Mouse (Mus musculus) limb, embryonic 11.5 days (tissue): ENCODE measurements around the gene Tmem184b. TPM values are rescaled to one million over a fixed set of nuclear protein-coding genes. Genes with fewer than 3 reads are reported as not detected.

Experiments used
- ATAC-seq: fragments of 200-750 bp; cut with Nextera tagmentation; 2 replicates; pipeline ENCODE4 v1.8.0; 2017; ENCODE audit warnings: low read depth; ENCODE audit not compliant: insufficient number of reproducible peaks, low FRiP score, low TSS enrichment
- DNase-seq: peaks from one replicate; pipeline ENCODE4 v3.0.0-alpha.2; 2015; ENCODE audit warnings: low spot score
- H3K27ac ChIP-seq: fragments of 300-500 bp; sonication (generic); replicated peaks from 2 replicates; pipeline ENCODE4 v1.5.1; 2014; ENCODE audit warnings: low read depth, mild to moderate bottlenecking, low read length
- H3K27me3 ChIP-seq: fragments of 300-500 bp; sonication (generic); 2 replicates; pipeline ENCODE4 v1.6.1; 2014; ENCODE audit warnings: mild to moderate bottlenecking, low read length, mixed read lengths; ENCODE audit not compliant: control insufficient read depth, insufficient read depth
- H3K36me3 ChIP-seq: fragments of 300-500 bp; sonication (generic); 2 replicates; pipeline ENCODE4 v1.6.1; 2014; ENCODE audit warnings: mild to moderate bottlenecking, low read length, moderate library complexity, mixed read lengths; ENCODE audit not compliant: control insufficient read depth, insufficient read depth
- H3K4me1 ChIP-seq: fragments of 300-500 bp; sonication (generic); 2 replicates; pipeline ENCODE4 v1.6.1; 2014; ENCODE audit warnings: low read length, mixed read lengths; ENCODE audit not compliant: control insufficient read depth, insufficient read depth
- H3K4me2 ChIP-seq: fragments of 300-500 bp; sonication (generic); 2 replicates; pipeline ENCODE4 v1.6.1; 2014; ENCODE audit warnings: low read depth, mild to moderate bottlenecking, moderate library complexity; ENCODE audit not compliant: severe bottlenecking
- H3K4me3 ChIP-seq: fragments of 300-500 bp; sonication (generic); 2 replicates; pipeline ENCODE4 v1.5.1; 2014; ENCODE audit warnings: low read depth, low read length
- H3K9ac ChIP-seq: fragments of 300-500 bp; sonication (generic); 2 replicates; pipeline ENCODE4 v1.6.1; 2014; ENCODE audit warnings: mild to moderate bottlenecking, low read length
- H3K9me3 ChIP-seq: fragments of 300-500 bp; sonication (generic); 2 replicates; pipeline ENCODE4 v1.6.1; 2016; ENCODE audit warnings: low read length; ENCODE audit not compliant: control insufficient read depth
- WGBS: fragments of 180-500 bp; shearing (Covaris S2); extraction: QIAGEN DNeasy Blood & Tissue Kit; methylation state at CpG from one replicate; pipeline ENCODE4 v1.1.7; 2014; 5-methylcytosine and 5-hydroxymethylcytosine counted together
- polyA plus RNA-seq: library from polyadenylated mRNA; unstranded; fragments of >200 nt; fragmentation: Nextera tagmentation; extraction: Ambion mirVana; gene quantifications from 2 replicates; pipeline ENCODE4 v1.2.1, GENCODE M21; 2014

Gene Tmem184b
- polyA plus RNA-seq, 1 experiment from 2014 or later: 50.4 TPM

DNA sequence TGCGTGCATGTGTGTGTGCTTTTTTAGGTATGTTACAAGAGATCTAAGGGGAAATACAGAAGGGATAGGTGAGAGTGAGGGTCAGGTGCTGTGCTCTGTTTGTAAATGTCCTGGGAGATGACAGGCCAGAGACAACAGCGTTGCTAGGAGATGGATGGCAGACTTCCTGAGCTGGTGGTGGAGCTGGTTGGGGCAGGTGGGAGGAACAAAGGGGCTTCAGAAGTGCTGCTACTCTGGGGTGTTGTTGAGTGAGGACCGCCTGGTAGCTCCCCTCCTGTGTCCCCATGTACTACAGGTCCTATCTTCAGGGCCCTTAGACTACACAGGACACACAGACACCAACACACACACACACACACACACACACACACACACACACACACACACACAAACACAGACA, 28.6 kb downstream of the Tmem184b start:
- ATAC-seq: no peak
- Histone ChIP-seq H3K27me3 (no peaks in the 10 kb centered on the region), H3K9ac (no peak overlapping the region), H3K4me1 (no peaks in the 10 kb centered on the region), H3K4me2 (no peak overlapping the region), H3K9me3 (no peaks in the 10 kb centered on the region), H3K27ac (no peak overlapping the region), H3K36me3 (peaks cover 4% of the 10 kb centered on the region), H3K4me3 (no peak overlapping the region)
- DNase-seq: no peak
- WGBS: 49% methylated on average over 3 of the region's 3 CpGs

DNA sequence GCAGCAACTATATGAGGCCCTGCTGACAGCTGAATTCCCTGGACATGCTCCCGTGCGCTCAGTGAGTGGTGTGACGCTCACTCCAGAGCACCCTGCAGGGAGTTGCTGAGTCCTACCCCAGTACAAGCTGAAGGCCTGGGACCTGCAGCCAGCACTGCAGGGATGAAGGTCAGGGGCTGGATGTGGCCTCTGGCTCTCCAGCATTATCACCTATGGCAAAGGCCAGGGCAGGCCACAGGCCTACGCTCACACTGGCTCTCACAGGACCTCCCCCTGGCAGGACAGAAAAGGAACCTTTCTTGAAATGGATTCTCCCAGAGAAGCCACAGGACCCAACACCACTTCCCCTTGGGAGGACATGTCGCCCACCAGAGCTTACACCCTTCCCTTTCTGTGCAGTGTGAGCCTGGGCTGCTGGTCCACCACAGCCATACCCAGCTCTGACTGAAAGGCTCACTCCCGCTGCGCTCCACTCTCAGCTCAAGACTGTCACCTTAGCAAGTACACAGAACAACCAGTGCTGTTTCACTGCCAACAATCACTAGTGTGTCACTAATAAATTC, 33.0 kb downstream of the Tmem184b start:
- Histone ChIP-seq H3K9me3 (no peaks in the 10 kb centered on the region), H3K4me3 (no peak overlapping the region), H3K9ac (no peak overlapping the region), H3K4me1 (no peaks in the 10 kb centered on the region), H3K4me2 (no peak overlapping the region), H3K27me3 (no peaks in the 10 kb centered on the region), H3K27ac (no peak overlapping the region), H3K36me3 (peaks cover 4% of the 10 kb centered on the region; the same call in 1 of the 2 replicates)
- DNase-seq (no peak), ATAC-seq (no peak)
- WGBS: 88% methylated on average over 7 of the region's 7 CpGs

DNA sequence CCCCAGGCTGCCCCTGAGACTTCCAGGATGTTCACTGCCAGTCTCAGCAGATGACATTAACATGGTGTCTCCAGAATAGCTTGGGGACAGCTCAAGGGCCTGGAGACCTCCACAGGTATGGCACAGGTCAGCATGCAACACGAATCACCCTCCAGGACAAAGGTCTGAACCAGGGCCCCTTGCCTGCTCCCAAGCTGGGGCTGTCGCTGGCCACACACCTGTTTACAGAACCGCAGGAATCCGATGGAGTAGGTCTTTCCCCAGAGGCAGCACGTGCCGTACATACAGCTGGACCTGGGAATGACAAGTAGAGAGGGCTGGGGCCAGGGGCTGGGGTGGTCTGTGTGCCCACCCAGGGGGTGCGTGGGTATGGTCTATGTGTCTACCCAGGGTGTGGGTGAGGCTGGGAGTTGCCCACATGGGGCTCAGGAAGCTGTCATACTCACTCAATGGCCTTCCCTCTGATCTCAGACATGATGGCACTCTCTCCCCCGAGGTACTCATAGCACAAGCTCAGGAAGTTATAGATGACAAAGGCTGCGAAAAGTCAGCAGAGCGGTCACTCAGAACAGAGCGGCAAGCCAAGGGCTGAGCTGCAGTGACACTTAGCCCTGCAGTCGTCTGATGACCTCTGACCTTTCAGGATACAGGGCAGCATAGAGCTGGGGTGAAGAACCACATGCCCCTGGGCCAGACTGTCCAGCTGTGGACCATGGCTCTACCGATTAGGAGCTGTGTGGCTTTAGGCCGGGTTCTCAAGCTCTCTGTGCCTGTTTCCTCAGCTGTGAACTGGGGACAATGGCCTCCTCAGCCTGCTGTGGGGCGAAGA, 33.7 kb downstream of the Tmem184b start:
- no peak; the same call in none of the 2 replicates for ATAC-seq
- H3K27ac ChIP-seq: no peak overlapping the region
- H3K27me3 ChIP-seq: no peaks in the 10 kb centered on the region
- no peaks in the 10 kb centered on the region for H3K9me3 ChIP-seq
- no peak overlapping the region for H3K4me2 ChIP-seq
- DNase-seq: no peak
- no peak overlapping the region for H3K4me3 ChIP-seq
- no peak overlapping the region for H3K9ac ChIP-seq
- H3K36me3 ChIP-seq: peaks cover 4% of the 10 kb centered on the region; the same call in 1 of the 2 replicates
- WGBS: 84% methylated on average over 15 of the region's 15 CpGs
- H3K4me1 ChIP-seq: no peaks in the 10 kb centered on the region

DNA sequence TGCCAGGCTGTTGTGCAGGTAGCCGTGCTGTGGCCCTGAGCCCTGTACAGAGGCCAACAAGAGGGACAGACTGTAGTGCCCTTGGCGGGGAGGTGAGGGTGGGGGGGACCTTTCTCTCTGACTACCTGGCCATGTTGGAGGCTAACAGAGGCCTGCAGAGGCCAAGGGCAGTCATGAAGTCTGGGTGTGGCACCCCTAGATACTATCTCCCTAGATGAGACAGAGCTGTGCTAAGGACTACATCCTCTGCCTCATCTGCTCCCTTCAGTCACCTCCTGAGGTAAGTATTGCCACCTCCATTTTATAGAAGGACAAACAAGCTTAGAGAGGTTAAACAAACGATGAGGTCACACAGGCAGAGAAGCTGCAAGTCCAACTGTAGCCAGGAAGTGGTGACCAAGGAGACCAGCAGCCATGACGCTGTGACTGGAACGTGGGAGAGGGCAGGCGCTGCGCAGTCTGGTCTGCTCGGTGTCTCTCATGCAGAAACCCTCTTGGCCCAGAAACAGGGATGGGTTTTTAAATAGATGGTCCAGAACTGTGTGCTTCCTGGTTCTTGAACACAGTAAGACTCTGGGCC, 34.4 kb downstream of the Tmem184b start:
- Histone ChIP-seq H3K27me3 (no peaks in the 10 kb centered on the region), H3K27ac (no peak overlapping the region), H3K4me1 (no peaks in the 10 kb centered on the region), H3K9ac (no peak overlapping the region), H3K36me3 (peaks cover 4% of the 10 kb centered on the region), H3K4me3 (no peak overlapping the region), H3K4me2 (no peak overlapping the region), H3K9me3 (no peaks in the 10 kb centered on the region)
- ATAC-seq: no peak
- DNase-seq: no peak
- 93% methylated on average over 8 of the region's 8 CpGs for WGBS

DNA sequence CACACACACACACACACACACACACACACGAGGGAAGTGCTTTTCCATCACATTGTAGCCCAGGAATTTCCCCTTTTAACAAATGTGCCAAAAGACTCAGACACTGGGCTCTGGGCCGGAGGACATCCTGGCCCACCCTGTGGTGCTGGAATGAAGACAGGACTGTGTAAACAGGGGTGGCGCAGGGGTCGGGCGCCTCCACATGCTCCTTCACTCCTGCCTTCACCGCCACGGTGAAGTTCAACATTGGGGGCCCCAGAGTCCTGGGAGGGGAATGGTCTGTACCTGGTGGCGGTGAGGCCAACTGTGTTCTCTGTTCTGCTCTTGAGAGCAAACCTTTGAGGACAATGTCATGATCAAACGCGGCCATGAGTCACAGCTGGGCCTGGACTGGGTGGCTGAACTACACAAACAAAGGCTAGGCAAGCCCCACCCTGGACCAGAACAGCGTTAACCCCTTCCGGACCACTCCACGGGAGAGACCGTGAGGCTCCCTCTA, 35.0 kb downstream of the Tmem184b start:
- Histone ChIP-seq H3K27me3 (no peaks in the 10 kb centered on the region), H3K27ac (no peak overlapping the region), H3K9me3 (no peaks in the 10 kb centered on the region), H3K4me3 (no peak overlapping the region), H3K9ac (no peak overlapping the region), H3K36me3 (peaks cover 7% of the 10 kb centered on the region), H3K4me2 (no peak overlapping the region), H3K4me1 (no peaks in the 10 kb centered on the region)
- WGBS: 76% methylated on average over 14 of the region's 14 CpGs
- ATAC-seq: no peak
- no peak for DNase-seq

DNA sequence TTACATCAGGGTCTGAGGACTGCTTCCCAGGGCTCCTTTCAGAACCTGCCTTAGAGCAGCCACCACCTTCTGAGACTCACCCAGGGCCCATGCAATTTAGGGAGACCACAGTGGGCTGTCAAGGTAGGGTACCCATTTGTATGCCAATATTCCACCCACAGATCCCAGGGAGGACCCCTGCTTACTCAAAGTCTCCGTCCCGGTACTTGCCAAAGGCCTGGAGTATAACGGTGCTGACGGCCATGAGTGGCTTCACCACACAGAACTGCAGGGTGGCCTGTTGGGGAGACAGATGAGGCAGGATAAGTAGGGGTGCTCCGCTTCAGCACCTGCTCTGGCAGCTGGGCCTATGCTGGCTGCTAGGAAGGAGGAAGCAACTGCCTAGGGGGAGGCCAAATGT, 37.0 kb downstream of the Tmem184b start:
- ATAC-seq: no peak
- H3K9ac ChIP-seq: no peak overlapping the region
- H3K4me1 ChIP-seq: no peaks in the 10 kb centered on the region
- no peaks in the 10 kb centered on the region for H3K9me3 ChIP-seq
- H3K4me2 ChIP-seq: no peak overlapping the region
- H3K27ac ChIP-seq: no peak overlapping the region
- H3K36me3 ChIP-seq: peaks cover 14% of the 10 kb centered on the region
- no peaks in the 10 kb centered on the region for H3K27me3 ChIP-seq
- no peak overlapping the region for H3K4me3 ChIP-seq
- 92% methylated on average over 5 of the region's 5 CpGs for WGBS
- DNase-seq: no peak

DNA sequence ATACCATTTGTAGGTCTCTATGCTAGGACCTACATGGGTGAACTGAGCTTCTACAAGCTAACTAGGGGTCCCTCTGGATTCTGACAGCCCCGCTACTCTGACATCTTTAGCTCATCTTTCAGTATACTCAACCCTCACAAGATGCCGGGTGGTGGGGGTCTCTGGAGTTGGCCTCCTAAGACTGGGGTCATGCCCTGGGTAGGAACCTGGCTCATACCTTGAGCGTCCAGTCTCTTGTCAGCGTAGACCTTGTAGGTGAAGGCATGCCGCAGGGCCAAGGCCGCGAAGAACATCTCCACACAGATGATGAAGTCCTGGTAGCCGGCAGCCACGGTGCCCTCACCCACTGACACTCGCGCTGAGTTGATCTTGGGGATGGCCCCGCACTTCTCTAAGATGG, 38.3 kb downstream of the Tmem184b start:
- no peak overlapping the region for H3K4me3 ChIP-seq
- no peak overlapping the region for H3K9ac ChIP-seq
- H3K36me3 ChIP-seq: peaks cover 15% of the 10 kb centered on the region
- 97% methylated on average over 12 of the region's 12 CpGs for WGBS
- H3K27me3 ChIP-seq: no peaks in the 10 kb centered on the region
- no peaks in the 10 kb centered on the region for H3K4me1 ChIP-seq
- H3K27ac ChIP-seq: no peak overlapping the region
- H3K9me3 ChIP-seq: no peaks in the 10 kb centered on the region
- DNase-seq (no peak), ATAC-seq (no peak)
- no peak overlapping the region for H3K4me2 ChIP-seq

DNA sequence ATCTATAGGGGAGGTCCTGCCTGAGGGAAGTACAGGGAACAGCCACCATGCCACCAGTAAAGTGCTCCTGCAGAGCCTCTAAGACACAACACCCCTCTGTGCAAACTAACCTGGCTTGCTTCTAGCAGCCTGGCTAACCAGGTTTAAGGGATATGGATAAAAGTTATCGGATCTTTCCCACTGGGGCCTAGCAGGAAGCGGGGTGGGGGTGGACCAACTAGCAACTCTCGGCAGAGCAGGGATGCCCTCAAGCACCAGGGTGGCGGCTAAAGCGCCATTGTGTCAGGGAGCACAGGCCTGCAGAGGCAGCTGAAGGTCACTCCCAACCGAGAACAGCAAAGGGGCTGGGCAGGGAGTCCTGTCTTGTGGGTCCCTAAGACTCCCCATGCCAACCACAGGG, 39.2 kb downstream of the Tmem184b start:
- WGBS: 78% methylated on average over 6 of the region's 6 CpGs

More for the DNA sequence above, 39.2 kb downstream of the Tmem184b start:
- H3K27ac ChIP-seq: no peak overlapping the region
- no peaks in the 10 kb centered on the region for H3K9me3 ChIP-seq
- no peak for DNase-seq
- no peak for ATAC-seq
- 0 out of 2 replicates have a peak, but pooled peaks cover 2% of the 10 kb centered on the region for H3K4me1 ChIP-seq
- H3K9ac ChIP-seq: no peak overlapping the region
- H3K4me2 ChIP-seq: no peak overlapping the region
- no peaks in the 10 kb centered on the region for H3K27me3 ChIP-seq
- H3K36me3 ChIP-seq: peaks cover 13% of the 10 kb centered on the region
- H3K4me3 ChIP-seq: no peak overlapping the region
